Mouse (Mus musculus) cerebellum, adult 9-10 months (tissue): ENCODE results near the gene Gm29776.

ENCODE experiments used
- DNase-seq: peaks from one replicate; pipeline ENCODE4 v3.0.0; 2022

Gm29776 gene

DNA sequence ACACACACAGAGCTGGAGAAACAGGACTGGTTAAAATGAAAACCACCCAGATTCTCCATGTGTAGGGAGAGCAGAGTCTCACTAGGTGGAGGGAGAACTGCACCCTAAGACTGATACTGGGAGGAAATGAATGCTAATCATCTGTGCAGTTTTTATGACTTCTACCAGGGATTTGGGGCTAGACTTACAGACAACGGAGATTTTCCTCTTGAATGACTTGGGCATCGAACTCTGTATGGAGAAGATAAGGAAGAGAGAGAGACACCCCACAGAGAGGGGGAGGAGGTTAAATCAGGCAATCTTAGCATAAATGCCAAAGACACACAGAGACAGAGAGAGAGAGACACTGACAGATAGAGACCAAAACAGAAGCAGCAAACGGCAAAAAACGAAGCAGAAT is 50.7 kb downstream of the Gm29776 start:
- DNase-seq, result no peak

DNA sequence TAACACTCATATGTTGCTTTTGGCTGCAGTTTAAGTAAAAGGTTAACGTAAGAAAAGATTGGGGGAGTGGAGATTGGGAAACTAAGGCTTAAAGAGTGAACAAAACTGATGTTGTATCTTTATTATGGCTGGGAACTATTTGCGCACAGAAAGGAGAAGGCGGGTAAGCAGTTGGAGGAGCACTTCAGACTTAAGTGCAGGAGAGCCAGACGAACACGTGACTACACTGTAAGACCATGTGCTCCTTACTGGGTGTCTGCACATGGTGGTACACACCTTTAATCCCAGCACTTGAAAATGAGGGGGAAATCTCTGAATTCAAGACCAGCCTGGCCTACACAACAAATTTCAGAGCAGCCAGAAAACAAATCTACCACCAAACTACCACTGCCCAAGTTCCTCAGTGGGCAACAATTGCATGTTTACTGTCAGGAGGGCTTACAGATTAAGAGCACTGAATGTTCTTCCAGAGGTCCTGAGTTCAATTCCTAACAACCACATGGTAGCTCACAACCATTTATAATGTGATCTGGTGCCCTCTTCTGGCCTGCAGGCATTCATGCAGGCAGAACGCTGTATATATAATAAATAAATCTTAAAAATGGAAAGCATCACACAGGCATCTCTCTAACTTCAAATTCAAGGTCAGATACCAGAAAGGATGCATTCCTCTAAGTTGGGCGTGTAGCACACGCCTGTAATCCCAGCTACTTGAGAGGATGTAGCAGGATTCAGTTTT is 51.6 kb downstream of the Gm29776 start:
- no peak for DNase-seq

DNA sequence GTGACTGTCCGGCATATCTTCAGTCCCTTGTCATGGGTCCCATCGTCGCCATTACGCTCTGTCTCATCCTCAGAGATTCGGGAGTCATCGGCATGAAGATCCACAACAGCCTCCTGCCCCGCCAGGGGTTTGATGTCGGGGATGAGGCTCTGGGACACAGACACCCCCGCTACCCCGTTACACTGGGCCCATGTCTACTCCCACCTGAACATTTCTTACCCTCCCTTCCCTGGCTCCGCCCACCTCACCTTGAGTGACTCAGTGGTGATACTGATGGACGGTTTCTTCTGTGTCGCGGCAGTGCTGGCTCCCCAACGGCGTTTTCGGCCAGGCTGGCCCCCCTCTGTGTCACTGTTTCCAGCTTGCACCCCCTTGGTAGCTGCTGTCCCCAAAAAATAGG is 52.2 kb downstream of the Gm29776 start:
- DNase-seq, result no peak

DNA sequence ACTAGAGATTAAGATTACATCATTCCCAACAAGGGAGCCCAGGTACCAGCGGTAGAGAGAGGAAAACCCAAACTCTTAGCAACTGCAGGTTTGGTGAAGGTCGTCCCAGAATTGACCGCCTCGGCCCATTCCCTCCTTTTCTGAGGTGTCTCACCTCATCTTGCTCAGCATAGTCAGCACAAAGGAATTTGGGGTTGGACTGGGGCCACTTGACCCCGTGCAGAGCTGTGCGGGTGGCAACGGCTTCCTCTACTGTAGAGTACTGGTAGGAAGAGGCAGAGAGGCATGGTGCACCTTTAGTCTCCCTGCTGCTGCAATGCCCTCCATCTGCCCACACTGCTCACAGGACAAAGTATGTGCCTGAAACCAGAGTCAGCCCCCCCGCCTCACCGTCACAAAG is 54.3 kb downstream of the Gm29776 start:
- no peak for DNase-seq

DNA sequence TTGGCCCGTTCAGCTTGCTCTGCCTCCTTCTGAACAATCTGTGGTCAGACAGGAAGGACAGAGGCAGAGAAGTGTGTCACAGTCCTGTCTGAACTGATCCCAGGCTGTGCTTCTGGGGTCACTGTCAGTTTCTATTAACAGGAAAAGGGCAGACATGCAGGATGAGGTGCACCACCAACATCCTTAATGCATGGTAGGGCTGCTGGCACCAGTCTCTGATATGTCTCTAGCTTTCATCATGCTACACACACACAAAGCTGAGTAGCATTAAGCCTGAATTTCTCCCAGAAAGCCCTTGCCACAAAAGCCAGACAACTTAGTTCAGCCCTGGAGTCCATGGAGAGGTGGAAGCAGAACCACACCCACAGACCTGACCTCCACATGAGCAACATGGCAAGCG is 55.6 kb downstream of the Gm29776 start:
- no peak for DNase-seq
